Mouse (Mus musculus) liver, postnatal 0 days (tissue): ENCODE data around the gene Spen. TPM values are rescaled to one million over a fixed set of nuclear protein-coding genes. Genes with fewer than 3 reads are reported as not detected.

Experiments
- ATAC-seq: fragments of 200-750 bp; cut with Nextera tagmentation; 2 replicates; pipeline ENCODE4 v1.8.0; 2017; ENCODE audit warnings: mild to moderate bottlenecking, moderate library complexity
- DNase-seq: peaks from one replicate; pipeline ENCODE4 v3.0.0-alpha.2; 2016
- H3K27ac ChIP-seq: fragments of 300-500 bp; sonication (generic); 2 replicates; pipeline ENCODE4 v1.5.1; 2014; ENCODE audit warnings: antibody characterized with exemption, moderate library complexity, mild to moderate bottlenecking, low read depth
- H3K27me3 ChIP-seq: fragments of 300-500 bp; sonication (generic); 2 replicates; pipeline ENCODE4 v1.6.1; 2014; ENCODE audit warnings: low read length, control low read depth, mixed read lengths; ENCODE audit not compliant: insufficient read depth
- H3K36me3 ChIP-seq: fragments of 300-500 bp; sonication (generic); replicated peaks from 2 replicates; pipeline ENCODE4 v1.6.1; 2014; ENCODE audit warnings: mild to moderate bottlenecking, control low read depth, low read length, moderate library complexity, mixed read lengths; ENCODE audit not compliant: insufficient read depth
- H3K4me1 ChIP-seq: fragments of 300-500 bp; sonication (generic); 2 replicates; pipeline ENCODE4 v1.6.1; 2014; ENCODE audit warnings: antibody characterized with exemption, mild to moderate bottlenecking, control low read depth; ENCODE audit not compliant: insufficient read depth
- H3K4me2 ChIP-seq: fragments of 300-500 bp; sonication (generic); 2 replicates; pipeline ENCODE4 v1.6.1; 2014; ENCODE audit warnings: low read depth, mild to moderate bottlenecking, low read length, moderate library complexity, mixed read lengths
- H3K4me3 ChIP-seq: fragments of 300-500 bp; sonication (generic); 2 replicates; pipeline ENCODE4 v1.5.1; 2014; ENCODE audit warnings: low read depth, low read length
- H3K9ac ChIP-seq: fragments of 300-500 bp; sonication (generic); replicated peaks from 2 replicates; pipeline ENCODE4 v1.6.1; 2014; ENCODE audit warnings: mild to moderate bottlenecking, moderate library complexity
- H3K9me3 ChIP-seq: fragments of 300-500 bp; sonication (generic); 2 replicates; pipeline ENCODE4 v1.6.1; 2016; ENCODE audit warnings: mild to moderate bottlenecking, control low read depth, low read length, mixed read lengths
- CTCF ChIP-seq: sonication (generic); IDR thresholded peaks from 2 replicates; pipeline ENCODE4 v1.5.1; 2016; ENCODE audit warnings: antibody characterized with exemption, low read depth
- EP300 ChIP-seq: IDR thresholded peaks from 2 replicates; pipeline ENCODE4 v1.6.1; 2016; ENCODE audit warnings: antibody characterized with exemption, low read depth, mild to moderate bottlenecking
- WGBS: fragments of 180-500 bp; shearing (Covaris S2); extraction: QIAGEN DNeasy Blood & Tissue Kit; methylation state at CpG from one replicate; pipeline ENCODE4 v1.1.7; 2014; ENCODE audit not compliant: insufficient replicate concordance; 5-methylcytosine and 5-hydroxymethylcytosine counted together
- polyA plus RNA-seq: library from polyadenylated mRNA; unstranded; fragments of >200 nt; fragmentation: Nextera tagmentation; extraction: Ambion mirVana; gene quantifications from 2 replicates; pipeline ENCODE4 v1.2.1, GENCODE M21; 2015

Spen gene
- polyA plus RNA-seq, 1 experiment from 2014 or later, result 3.0 TPM

- H3K9ac ChIP-seq, result no peak overlapping the region
- peaks cover 26% of the 10 kb centered on the region for H3K36me3 ChIP-seq
- no peak overlapping the region for H3K27ac ChIP-seq
- H3K4me3 ChIP-seq, result no peak overlapping the region
- ATAC-seq, result no peak
- TF ChIP-seq CTCF (no peak), EP300 (no peak)
- 83% methylated on average over 12 of the region's 12 CpGs for WGBS
- no peak for DNase-seq
- no peak overlapping the region for H3K4me2 ChIP-seq
- H3K27me3 ChIP-seq, result no peaks in the 10 kb centered on the region
- H3K9me3 ChIP-seq, result no peaks in the 10 kb centered on the region
- no peaks in the 10 kb centered on the region for H3K4me1 ChIP-seq
These were observed 77.3 kb downstream of the Spen start for GRCm38 (mm10) chr4:141461088-141461487.

- Histone ChIP-seq H3K4me2 (no peak overlapping the region), H3K9me3 (no peaks in the 10 kb centered on the region)
These were observed 77.9 kb downstream of the Spen start for GRCm38 (mm10) chr4:141460481-141460880.

GRCm38 (mm10) chr4:141459766-141460165 lies 78.6 kb downstream of the Spen start:
- Histone ChIP-seq H3K4me1 (no peaks in the 10 kb centered on the region), H3K9me3 (no peaks in the 10 kb centered on the region), H3K36me3 (peaks cover 14% of the 10 kb centered on the region), H3K9ac (no peak overlapping the region), H3K27me3 (no peaks in the 10 kb centered on the region), H3K27ac (no peak overlapping the region), H3K4me3 (no peak overlapping the region), H3K4me2 (no peak overlapping the region)
- no peak for ATAC-seq
- DNase-seq, result no peak
- TF ChIP-seq CTCF (no peak), EP300 (no peak)
- 86% methylated on average over 9 of the region's 9 CpGs for WGBS

More at GRCm38 (mm10) chr4:141460481-141460880, 77.9 kb downstream of the Spen start:
- DNase-seq (no peak), ATAC-seq (no peak)
- Histone ChIP-seq H3K4me1 (no peaks in the 10 kb centered on the region), H3K9ac (no peak overlapping the region), H3K4me3 (no peak overlapping the region), H3K36me3 (peaks cover 21% of the 10 kb centered on the region), H3K27ac (no peak overlapping the region), H3K27me3 (no peaks in the 10 kb centered on the region)
- TF ChIP-seq CTCF, result no peak
- no peak for TF ChIP-seq EP300
- 61% methylated on average over 4 of the region's 4 CpGs for WGBS

GRCm38 (mm10) chr4:141458888-141459287 lies 79.5 kb downstream of the Spen start:
- H3K36me3 ChIP-seq, result peaks cover 5% of the 10 kb centered on the region
- no peak overlapping the region for H3K4me2 ChIP-seq
- H3K4me1 ChIP-seq, result no peaks in the 10 kb centered on the region
- ATAC-seq, result no peak
- no peak overlapping the region for H3K4me3 ChIP-seq
- no peak for DNase-seq
- no peaks in the 10 kb centered on the region for H3K27me3 ChIP-seq
- no peaks in the 10 kb centered on the region for H3K9me3 ChIP-seq
- no peak overlapping the region for H3K27ac ChIP-seq
- H3K9ac ChIP-seq, result no peak overlapping the region
- WGBS, result 81% methylated on average over 3 of the region's 3 CpGs
- no peak for TF ChIP-seq CTCF
- no peak for TF ChIP-seq EP300

GRCm38 (mm10) chr4:141458236-141458635 lies 80.2 kb downstream of the Spen start:
- no peak overlapping the region for H3K9ac ChIP-seq
- 58% methylated on average over 7 of the region's 7 CpGs for WGBS
- H3K4me1 ChIP-seq, result no peaks in the 10 kb centered on the region
- H3K36me3 ChIP-seq, result 0 out of 2 replicates have a peak, but pooled peaks cover under 1% of the 10 kb centered on the region
- ATAC-seq (no peak), DNase-seq (no peak)
- no peaks in the 10 kb centered on the region for H3K27me3 ChIP-seq
- H3K4me3 ChIP-seq, result no peak overlapping the region
- TF ChIP-seq CTCF, result no peak
- no peaks in the 10 kb centered on the region for H3K9me3 ChIP-seq
- H3K4me2 ChIP-seq, result no peak overlapping the region
- no peak overlapping the region for H3K27ac ChIP-seq

GRCm38 (mm10) chr4:141456193-141456938 lies 82.0 kb downstream of the Spen start:
- no peaks in the 10 kb centered on the region for H3K9me3 ChIP-seq
- H3K4me2 ChIP-seq, result no peak overlapping the region
- H3K36me3 ChIP-seq, result peaks cover 12% of the 10 kb centered on the region; the same call in 1 of the 2 replicates
- H3K27me3 ChIP-seq, result no peaks in the 10 kb centered on the region
- WGBS, result 85% methylated on average over 14 of the region's 14 CpGs
- H3K9ac ChIP-seq, result no peak overlapping the region
- DNase-seq (no peak), ATAC-seq (no peak)
- no peak overlapping the region for H3K27ac ChIP-seq
- no peaks in the 10 kb centered on the region for H3K4me1 ChIP-seq
- TF ChIP-seq EP300 (no peak), CTCF (no peak)
- no peak overlapping the region for H3K4me3 ChIP-seq
